Mouse (Mus musculus): Measurements from ENCODE around the gene Wdr5b. TPM values are rescaled to one million over a fixed set of nuclear protein-coding genes. Genes with fewer than 3 reads are reported as not detected.
"Not testable (repeated sequence)": the region's sequence is repeated elsewhere in the genome, so short reads cannot be mapped to it uniquely, and the experiment has no call there.

Gene Wdr5b
- polyA plus RNA-seq (2016; fragmentation: Nextera tagmentation; extraction: Ambion mirVana), result 7.1 and 7.9 TPM in 2 replicates

DNA sequence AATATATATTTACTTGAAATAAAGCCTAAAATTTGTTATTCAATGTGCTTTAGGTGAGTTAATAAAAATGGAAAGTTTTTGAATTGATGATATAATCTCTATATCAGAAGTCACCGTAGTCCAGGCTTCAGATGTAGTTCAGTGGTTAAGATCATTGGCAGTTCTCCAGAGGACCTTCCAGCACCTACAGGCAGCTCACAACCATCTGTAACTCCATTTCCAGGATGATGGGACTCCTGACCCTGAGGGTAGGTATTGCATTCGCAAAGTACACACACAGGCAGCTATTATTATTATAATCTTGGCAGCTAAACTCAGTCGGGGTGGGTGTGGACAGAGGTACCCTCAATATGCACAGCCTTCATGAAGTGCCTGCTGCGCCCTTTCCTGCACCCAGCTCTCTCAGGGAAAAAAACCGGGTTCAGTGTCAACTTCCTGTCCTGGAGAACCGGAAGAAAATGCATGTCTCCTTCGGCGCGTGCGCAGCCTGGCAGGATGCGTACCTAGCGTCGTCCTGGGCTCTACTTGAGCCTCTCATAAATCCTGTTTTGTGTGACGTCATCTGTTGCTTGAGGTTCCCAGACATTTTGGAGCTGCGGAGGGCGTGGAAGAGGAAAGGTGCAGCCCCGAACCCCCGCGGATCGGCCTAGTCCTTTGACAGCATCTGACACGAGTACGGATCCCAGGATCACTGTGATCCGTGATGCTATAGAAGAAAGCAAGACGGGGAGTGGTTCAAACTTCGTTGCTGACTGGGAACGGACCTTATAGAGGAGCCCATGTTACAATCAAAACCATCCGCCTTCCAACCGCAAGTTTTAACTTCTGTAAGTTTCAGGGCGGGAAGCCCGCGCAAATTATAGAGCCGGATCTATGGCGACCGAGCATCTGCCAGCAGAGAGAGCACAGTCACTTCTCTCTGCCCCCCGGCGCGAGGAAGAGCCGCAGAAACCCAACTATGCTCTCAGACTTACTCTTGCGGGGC lies at the start of gene Wdr5b:
Gene Wdr5b, plus strand, starts transcription at position 551 of the 985 bp plus-strand sequence.
- no peaks in the 10 kb centered on the region for H3K9me3 ChIP-seq
- H3K4me3 ChIP-seq, result peak within 1 kb of the TSS; percentile 69
- H3K27me3 ChIP-seq (ENCODE audit: poor library complexity, severe bottlenecking), result no peaks in the 10 kb centered on the region
- peaks cover 21% of the 10 kb centered on the region for H3K4me1 ChIP-seq
- peaks cover 44% of the 10 kb centered on the region for H3K36me3 ChIP-seq (replicated peaks)
- peak within 1 kb of the TSS; percentile 88 for H3K27ac ChIP-seq
- 2% methylated on average over 39 of the region's 39 CpGs for WGBS
- peak; percentile 87 for DNase-seq (ENCODE audit: extremely low spot score, low spot score)

GRCm38 (mm10) chr16:35992391-35992790 lies 48.6 kb upstream of the Wdr5b start:
- no peak overlapping the region for H3K27ac ChIP-seq
- no peak overlapping the region for H3K4me3 ChIP-seq
- 93% methylated on average over 1 of the region's 1 CpGs for WGBS

DNA sequence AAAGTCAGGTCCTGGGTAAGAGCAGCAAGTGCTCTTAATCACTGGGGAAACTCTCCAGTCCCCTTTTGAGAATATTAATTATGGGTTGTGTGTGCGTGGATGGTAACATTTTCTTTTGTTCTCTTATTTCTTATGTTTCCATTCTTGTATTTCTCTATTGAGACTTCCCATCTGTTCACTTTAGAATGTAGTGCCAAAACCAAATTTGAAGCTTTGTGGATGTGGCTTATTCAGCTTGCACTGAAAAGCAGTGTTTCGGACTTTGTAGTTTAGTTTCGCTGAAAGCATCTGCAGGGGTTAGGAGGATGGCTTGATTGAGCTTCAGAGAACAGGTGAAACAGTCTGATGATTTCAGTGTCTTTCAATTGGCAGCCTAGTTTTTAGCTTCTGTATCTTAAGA lies 47.7 kb upstream of the Wdr5b start:
- Histone ChIP-seq H3K4me3 (no peak overlapping the region), H3K27ac (no peak overlapping the region), H3K4me1 (no peaks in the 10 kb centered on the region), H3K9me3 (no peaks in the 10 kb centered on the region), H3K27me3 (ENCODE audit: poor library complexity, severe bottlenecking) (no peaks in the 10 kb centered on the region), H3K36me3 (replicated peaks) (peaks cover 10% of the 10 kb centered on the region; the same call in 1 of the 2 replicates)
- 90% methylated on average over 3 of the region's 3 CpGs for WGBS
- no peak for DNase-seq (ENCODE audit: extremely low spot score, low spot score)

More at GRCm38 (mm10) chr16:35992391-35992790, 48.6 kb upstream of the Wdr5b start:
- peaks cover 10% of the 10 kb centered on the region; the same call in 1 of the 2 replicates for H3K36me3 ChIP-seq (replicated peaks)
- no peaks in the 10 kb centered on the region for H3K27me3 ChIP-seq (ENCODE audit: poor library complexity, severe bottlenecking)
- H3K4me1 ChIP-seq, result no peaks in the 10 kb centered on the region
- no peak for DNase-seq (ENCODE audit: extremely low spot score, low spot score)
- H3K9me3 ChIP-seq, result no peaks in the 10 kb centered on the region

DNA sequence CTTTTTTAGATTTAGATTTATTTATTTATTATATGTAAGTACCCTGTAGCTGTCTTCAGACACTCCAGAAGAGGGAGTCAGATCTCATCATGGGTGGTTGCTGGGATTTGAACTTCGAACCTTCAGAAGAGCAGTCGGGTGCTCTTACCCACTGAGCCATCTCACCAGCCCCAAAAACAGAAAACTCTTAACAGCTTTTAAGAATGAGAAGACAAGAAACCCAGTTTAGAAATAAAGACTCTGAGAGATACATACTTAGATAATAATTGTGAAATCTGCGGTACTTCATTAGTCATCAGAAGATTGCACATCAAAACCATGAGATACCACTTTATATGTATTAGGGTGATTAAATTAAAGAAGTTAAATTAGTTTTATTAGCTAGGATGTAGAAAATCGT lies 42.1 kb upstream of the Wdr5b start:
- not testable (repeated sequence) for DNase-seq (ENCODE audit: extremely low spot score, low spot score); H3K27ac ChIP-seq; H3K4me1 ChIP-seq; H3K9me3 ChIP-seq; H3K27me3 ChIP-seq (ENCODE audit: poor library complexity, severe bottlenecking); H3K4me3 ChIP-seq
- peaks cover 33% of the 10 kb centered on the region for H3K36me3 ChIP-seq (replicated peaks)
- WGBS, result 95% methylated on average over 4 of the region's 4 CpGs

- WGBS, result 94% methylated on average over 3 of the region's 3 CpGs
- no peaks in the 10 kb centered on the region for H3K4me1 ChIP-seq
- peaks cover 52% of the 10 kb centered on the region for H3K36me3 ChIP-seq (replicated peaks)
These were observed 32.6 kb upstream of the Wdr5b start for GRCm38 (mm10) chr16:36008396-36008795.

GRCm38 (mm10) chr16:36016335-36016734 lies 24.7 kb upstream of the Wdr5b start:
- no peaks in the 10 kb centered on the region for H3K4me1 ChIP-seq
- H3K27me3 ChIP-seq (ENCODE audit: poor library complexity, severe bottlenecking), result no peaks in the 10 kb centered on the region
- no peaks in the 10 kb centered on the region for H3K9me3 ChIP-seq
- WGBS, result 92% methylated on average over 1 of the region's 1 CpGs
- H3K36me3 ChIP-seq (replicated peaks), result peaks cover 63% of the 10 kb centered on the region
- H3K27ac ChIP-seq, result no peak overlapping the region
- H3K4me3 ChIP-seq, result no peak overlapping the region
- no peak for DNase-seq (ENCODE audit: extremely low spot score, low spot score)

More at GRCm38 (mm10) chr16:36008396-36008795, 32.6 kb upstream of the Wdr5b start:
- no peak for DNase-seq (ENCODE audit: extremely low spot score, low spot score)
- Histone ChIP-seq H3K27ac (no peak overlapping the region), H3K27me3 (ENCODE audit: poor library complexity, severe bottlenecking) (no peaks in the 10 kb centered on the region), H3K4me3 (no peak overlapping the region), H3K9me3 (no peaks in the 10 kb centered on the region)

DNA sequence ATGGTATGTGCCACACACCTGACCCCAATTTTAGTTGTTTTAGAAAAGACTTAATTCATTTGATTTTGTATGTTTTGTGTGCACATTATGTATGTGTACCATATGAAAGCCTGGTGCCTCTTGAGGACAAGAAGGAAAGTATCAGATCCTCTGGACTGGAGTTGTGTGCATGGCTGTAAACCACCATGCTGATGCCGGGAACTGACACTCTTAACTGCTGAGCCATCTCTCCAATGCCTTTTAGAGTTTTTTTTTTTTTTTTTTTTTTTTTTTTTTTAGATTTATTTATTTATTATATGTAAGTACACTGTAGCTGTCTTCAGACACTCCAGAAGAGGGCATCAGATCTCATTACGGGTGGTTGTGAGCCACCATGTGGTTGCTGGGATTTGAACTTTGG lies 12.9 kb upstream of the Wdr5b start:
- not testable (repeated sequence) for H3K27me3 ChIP-seq (ENCODE audit: poor library complexity, severe bottlenecking); H3K27ac ChIP-seq; H3K4me1 ChIP-seq; H3K9me3 ChIP-seq; H3K4me3 ChIP-seq; DNase-seq (ENCODE audit: extremely low spot score, low spot score)
- WGBS, result 89% methylated on average over 1 of the region's 2 CpGs
- peaks cover 71% of the 10 kb centered on the region for H3K36me3 ChIP-seq (replicated peaks)

DNA sequence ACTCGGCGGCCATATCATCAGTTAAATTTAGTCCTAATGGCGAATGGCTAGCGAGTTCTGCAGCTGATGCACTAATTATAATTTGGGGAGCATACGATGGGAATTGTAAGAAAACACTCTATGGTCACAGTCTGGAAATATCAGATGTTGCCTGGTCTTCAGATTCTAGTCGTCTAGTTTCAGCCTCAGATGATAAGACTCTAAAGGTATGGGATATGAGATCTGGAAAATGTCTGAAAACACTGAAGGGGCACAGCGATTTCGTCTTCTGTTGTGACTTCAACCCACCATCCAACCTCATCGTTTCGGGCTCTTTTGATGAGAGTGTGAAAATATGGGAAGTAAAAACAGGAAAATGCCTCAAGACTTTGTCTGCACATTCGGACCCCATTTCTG lies 633 bp downstream of the Wdr5b start:
- Histone ChIP-seq H3K9me3 (no peaks in the 10 kb centered on the region), H3K36me3 (replicated peaks) (peaks cover 49% of the 10 kb centered on the region), H3K4me1 (peaks cover 21% of the 10 kb centered on the region), H3K27me3 (ENCODE audit: poor library complexity, severe bottlenecking) (no peaks in the 10 kb centered on the region), H3K27ac (peak overlapping the region; percentile 88), H3K4me3 (peak overlapping the region; percentile 69)
- 37% methylated on average over 11 of the region's 11 CpGs for WGBS
- no peak for DNase-seq (ENCODE audit: extremely low spot score, low spot score)

DNA sequence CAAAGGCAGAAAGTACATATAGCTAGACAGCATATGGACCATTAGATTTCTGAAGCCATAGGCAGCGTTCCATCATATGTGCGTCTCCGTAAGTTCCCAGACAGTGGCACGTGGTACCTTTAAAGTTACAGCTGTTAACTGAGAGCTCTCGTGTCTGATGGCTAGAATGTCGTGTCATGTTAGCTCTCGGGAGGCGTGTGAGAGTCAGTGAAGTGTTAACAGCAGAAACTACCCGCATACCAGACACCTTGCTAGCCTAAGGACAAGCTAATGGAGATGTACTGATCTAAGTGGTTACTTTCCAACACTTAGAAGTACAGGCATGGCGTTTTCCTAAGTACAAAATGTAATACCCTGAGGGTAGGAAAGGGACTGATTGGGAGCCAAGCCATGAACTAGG lies 2.1 kb downstream of the Wdr5b start:
- no peaks in the 10 kb centered on the region for H3K27me3 ChIP-seq (ENCODE audit: poor library complexity, severe bottlenecking)
- H3K4me3 ChIP-seq, result no peak overlapping the region
- no peak for DNase-seq (ENCODE audit: extremely low spot score, low spot score)
- no peak overlapping the region for H3K27ac ChIP-seq
- 91% methylated on average over 10 of the region's 10 CpGs for WGBS
- peaks cover 57% of the 10 kb centered on the region for H3K36me3 ChIP-seq (replicated peaks)
- no peaks in the 10 kb centered on the region for H3K9me3 ChIP-seq
- H3K4me1 ChIP-seq, result peaks cover 21% of the 10 kb centered on the region

- Histone ChIP-seq H3K4me1 (peaks cover 21% of the 10 kb centered on the region), H3K27ac (no peak overlapping the region), H3K4me3 (no peak overlapping the region), H3K36me3 (replicated peaks) (peaks cover 65% of the 10 kb centered on the region), H3K9me3 (no peaks in the 10 kb centered on the region), H3K27me3 (ENCODE audit: poor library complexity, severe bottlenecking) (no peaks in the 10 kb centered on the region)
- 86% methylated on average over 4 of the region's 4 CpGs for WGBS
- no peak for DNase-seq (ENCODE audit: extremely low spot score, low spot score)
These were observed 3.0 kb downstream of the Wdr5b start for GRCm38 (mm10) chr16:36043964-36044363.

DNA sequence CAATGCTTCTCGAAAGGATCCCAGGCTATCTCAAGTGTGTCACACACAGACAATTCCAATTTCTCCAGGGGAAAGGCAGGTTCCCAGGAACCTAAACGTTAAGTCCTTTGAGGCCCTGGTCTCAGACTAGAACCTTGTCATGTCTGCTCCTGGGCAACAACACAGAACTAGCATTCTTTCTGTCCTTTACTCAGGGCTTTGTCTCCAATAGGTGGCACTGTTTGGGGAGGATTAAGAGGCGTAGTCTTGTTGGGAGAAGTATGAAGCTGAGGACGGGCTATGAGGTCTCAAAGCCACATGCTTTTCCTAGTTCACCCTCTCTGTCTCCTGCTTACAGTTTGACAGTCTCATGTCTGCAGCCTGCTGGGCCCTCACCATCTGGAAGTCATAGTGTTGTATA lies 6.5 kb downstream of the Wdr5b start:
- Histone ChIP-seq H3K4me3 (no peak overlapping the region), H3K36me3 (replicated peaks) (peaks cover 100% of the 10 kb centered on the region)

GRCm38 (mm10) chr16:36051491-36051890 lies 10.5 kb downstream of the Wdr5b start:
- Histone ChIP-seq H3K4me3 (no peak overlapping the region), H3K27ac (no peak overlapping the region), H3K36me3 (replicated peaks) (peaks cover 93% of the 10 kb centered on the region), H3K9me3 (no peaks in the 10 kb centered on the region), H3K4me1 (no peaks in the 10 kb centered on the region), H3K27me3 (ENCODE audit: poor library complexity, severe bottlenecking) (no peaks in the 10 kb centered on the region)
- WGBS, result 89% methylated on average over 6 of the region's 6 CpGs
- no peak for DNase-seq (ENCODE audit: extremely low spot score, low spot score)

More for the DNA sequence above, 6.5 kb downstream of the Wdr5b start:
- Histone ChIP-seq H3K4me1 (peaks cover 2% of the 10 kb centered on the region), H3K9me3 (no peaks in the 10 kb centered on the region), H3K27ac (no peak overlapping the region), H3K27me3 (ENCODE audit: poor library complexity, severe bottlenecking) (no peaks in the 10 kb centered on the region)
- WGBS, result 92% methylated on average over 4 of the region's 4 CpGs
- no peak for DNase-seq (ENCODE audit: extremely low spot score, low spot score)

Measured in forebrain, embryonic 10.5 days (tissue).